In the genomic region with DNA sequence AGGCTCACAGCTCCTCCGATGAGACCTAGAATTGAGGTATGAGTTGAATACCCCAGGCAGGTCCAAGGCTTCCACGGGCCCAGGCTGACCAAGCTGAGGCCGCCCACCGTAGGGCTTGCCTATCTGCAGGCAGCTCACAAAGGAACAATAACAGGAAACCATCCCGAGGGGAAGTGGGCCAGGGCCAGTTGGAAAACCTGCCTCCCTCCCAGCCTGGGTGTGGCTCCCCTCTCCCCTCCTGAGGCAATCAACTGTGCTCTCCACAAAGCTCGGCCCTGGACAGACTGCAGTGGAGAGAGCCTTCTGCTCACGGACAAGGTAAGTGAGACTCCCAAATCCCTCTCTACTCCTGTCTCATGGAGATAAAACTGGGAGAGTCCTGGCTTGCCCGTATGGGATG, we compare ENCODE assay signal across 8 mouse cellular contexts. TPM values are rescaled to one million over a fixed set of nuclear protein-coding genes. Genes with fewer than 3 reads are reported as not detected.
DNase-seq lines count a peak whose midpoint lies in the region; ATAC-seq lines count a peak whose summit lies in the region.

Gene Cdh5, plus strand, starts transcription at position 211 of the 400 bp plus-strand sequence.

- H3K9me3 ChIP-seq in forebrain, embryonic 12.5 days, result no peaks in the 10 kb centered on the region
- H3K9me3 ChIP-seq in forebrain, embryonic 16.5 days (ENCODE audit: control insufficient read depth, low read length), result no peaks in the 10 kb centered on the region
- H3K9me3 ChIP-seq in hindbrain, embryonic 15.5 days, result no peaks in the 10 kb centered on the region
- H3K9me3 ChIP-seq in limb, embryonic 11.5 days (ENCODE audit: control insufficient read depth, low read length), result no peaks in the 10 kb centered on the region
- H3K9me3 ChIP-seq in midbrain, embryonic 13.5 days, result no peaks in the 10 kb centered on the region

- H3K27ac ChIP-seq in forebrain, embryonic 12.5 days, result no peak within 1 kb of the TSS
- no peak within 1 kb of the TSS for H3K27ac ChIP-seq in forebrain, embryonic 16.5 days (ENCODE audit: low read length)
- H3K27ac ChIP-seq in hindbrain, embryonic 15.5 days (replicated peaks), result no peak within 1 kb of the TSS
- no peak within 1 kb of the TSS for H3K27ac ChIP-seq in limb, embryonic 11.5 days (replicated peaks; ENCODE audit: low read depth, low read length)
- H3K27ac ChIP-seq in midbrain, embryonic 13.5 days, result no peak within 1 kb of the TSS

- 67% methylated on average over 8 of the region's 8 CpGs for WGBS in forebrain, embryonic 12.5 days
- WGBS in forebrain, embryonic 16.5 days, result 76% methylated on average over 8 of the region's 8 CpGs
- 68% methylated on average over 8 of the region's 8 CpGs for WGBS in hindbrain, embryonic 15.5 days
- 70% methylated on average over 8 of the region's 8 CpGs for WGBS in limb, embryonic 11.5 days
- WGBS in midbrain, embryonic 13.5 days, result 71% methylated on average over 8 of the region's 8 CpGs

- H3K4me2 ChIP-seq in forebrain, embryonic 12.5 days, result no peak within 1 kb of the TSS
- no peak within 1 kb of the TSS for H3K4me2 ChIP-seq in forebrain, embryonic 16.5 days (ENCODE audit: low read length)
- peak within 1 kb of the TSS; percentile 15; the same call in 1 of the 2 replicates for H3K4me2 ChIP-seq in hindbrain, embryonic 15.5 days
- H3K4me2 ChIP-seq in limb, embryonic 11.5 days (ENCODE audit: low read depth, severe bottlenecking), result no peak within 1 kb of the TSS
- H3K4me2 ChIP-seq in midbrain, embryonic 13.5 days (replicated peaks), result no peak within 1 kb of the TSS

- no peaks in the 10 kb centered on the region for H3K27me3 ChIP-seq in forebrain, embryonic 12.5 days
- no peaks in the 10 kb centered on the region for H3K27me3 ChIP-seq in forebrain, embryonic 16.5 days (replicated peaks; ENCODE audit: control insufficient read depth, insufficient read depth, low read length)
- no peaks in the 10 kb centered on the region for H3K27me3 ChIP-seq in hindbrain, embryonic 15.5 days
- no peaks in the 10 kb centered on the region for H3K27me3 ChIP-seq in limb, embryonic 11.5 days (ENCODE audit: control insufficient read depth, insufficient read depth, low read length)
- no peaks in the 10 kb centered on the region for H3K27me3 ChIP-seq in midbrain, embryonic 13.5 days

- DNase-seq in gastrocnemius, postnatal 14 days, result peak; percentile 44
- no peak for DNase-seq in limb, embryonic 11.5 days (ENCODE audit: low spot score)
- no peak for DNase-seq in thymus, postnatal 36 days
- no peak for DNase-seq in embryo, embryonic 9.5 days (ENCODE audit: extremely low spot score)

- intact Hi-C loops in gastrocnemius, postnatal 14 days (cut with DNase I; ENCODE audit: low total_unique reads), result loop anchor here (5.0 kb wide), 1 partner anchor 41 kb away; no protein-coding TSS in a partner anchor

- peaks cover 9% of the 10 kb centered on the region for H3K4me1 ChIP-seq in forebrain, embryonic 12.5 days
- 0 out of 2 replicates have a peak, but pooled peaks cover 5% of the 10 kb centered on the region for H3K4me1 ChIP-seq in forebrain, embryonic 16.5 days (replicated peaks; ENCODE audit: control insufficient read depth, insufficient read depth, low read length)
- H3K4me1 ChIP-seq in hindbrain, embryonic 15.5 days (replicated peaks), result 0 out of 2 replicates have a peak, but pooled peaks cover 6% of the 10 kb centered on the region
- no peaks in the 10 kb centered on the region for H3K4me1 ChIP-seq in limb, embryonic 11.5 days (ENCODE audit: control insufficient read depth, insufficient read depth, low read length)
- peaks cover 10% of the 10 kb centered on the region for H3K4me1 ChIP-seq in midbrain, embryonic 13.5 days (replicated peaks)

- no peak within 1 kb of the TSS for H3K9ac ChIP-seq in forebrain, embryonic 12.5 days
- no peak within 1 kb of the TSS for H3K9ac ChIP-seq in forebrain, embryonic 16.5 days (replicated peaks; ENCODE audit: low read depth, low read length)
- H3K9ac ChIP-seq in hindbrain, embryonic 15.5 days, result no peak within 1 kb of the TSS
- no peak within 1 kb of the TSS for H3K9ac ChIP-seq in limb, embryonic 11.5 days (ENCODE audit: low read length)
- no peak within 1 kb of the TSS for H3K9ac ChIP-seq in midbrain, embryonic 13.5 days (replicated peaks)

- no peak for ATAC-seq in forebrain, embryonic 12.5 days (ENCODE audit: low FRiP score)
- ATAC-seq in forebrain, embryonic 16.5 days, result no peak
- ATAC-seq in hindbrain, embryonic 15.5 days (ENCODE audit: low FRiP score, low read depth), result no peak
- no peak for ATAC-seq in limb, embryonic 11.5 days (ENCODE audit: insufficient number of reproducible peaks, low FRiP score, low TSS enrichment, low read depth)
- no peak for ATAC-seq in midbrain, embryonic 13.5 days

- no peaks in the 10 kb centered on the region for H3K36me3 ChIP-seq in forebrain, embryonic 12.5 days (replicated peaks)
- H3K36me3 ChIP-seq in forebrain, embryonic 16.5 days (ENCODE audit: control insufficient read depth, insufficient read depth), result no peaks in the 10 kb centered on the region
- H3K36me3 ChIP-seq in hindbrain, embryonic 15.5 days, result no peaks in the 10 kb centered on the region
- no peaks in the 10 kb centered on the region for H3K36me3 ChIP-seq in limb, embryonic 11.5 days (ENCODE audit: control insufficient read depth, insufficient read depth, low read length)
- H3K36me3 ChIP-seq in midbrain, embryonic 13.5 days, result no peaks in the 10 kb centered on the region

- no peak within 1 kb of the TSS for H3K4me3 ChIP-seq in forebrain, embryonic 12.5 days (replicated peaks)
- no peak within 1 kb of the TSS for H3K4me3 ChIP-seq in forebrain, embryonic 16.5 days (replicated peaks; ENCODE audit: low read length)
- peak within 1 kb of the TSS; percentile 19 for H3K4me3 ChIP-seq in hindbrain, embryonic 15.5 days
- no peak within 1 kb of the TSS for H3K4me3 ChIP-seq in limb, embryonic 11.5 days (ENCODE audit: low read depth, low read length)
- no peak within 1 kb of the TSS for H3K4me3 ChIP-seq in midbrain, embryonic 13.5 days (replicated peaks)

RNA-seq across cellular contexts. Expression of gene Cdh5, which starts in this region (rescaled TPM):
- 10.0 and 10.9 TPM in 2 replicates for polyA plus RNA-seq in forebrain, embryonic 12.5 days (2016; fragmentation: Nextera tagmentation; extraction: Ambion mirVana)
- polyA plus RNA-seq in forebrain, embryonic 16.5 days (2015; fragmentation: Nextera tagmentation; extraction: Ambion mirVana), result 9.2 and 12.6 TPM in 2 replicates
- 100 to 1,000 TPM; 134 to 136 TPM for total RNA-seq in gastrocnemius, postnatal 14 days (2021)
- 16.4 and 16.7 TPM in 2 replicates for polyA plus RNA-seq in hindbrain, embryonic 15.5 days (2015; fragmentation: Nextera tagmentation; extraction: Ambion mirVana)
- 22.4 and 24.0 TPM in 2 replicates for polyA plus RNA-seq in limb, embryonic 11.5 days (2014; fragmentation: Nextera tagmentation; extraction: Ambion mirVana)
- 12.8 TPM in 2 replicates for polyA plus RNA-seq in midbrain, embryonic 13.5 days (2015; fragmentation: Nextera tagmentation; extraction: Ambion mirVana)
